Mouse (Mus musculus) G1E-ER4 (cell line): ENCODE measurements around the gene Olfr1434. TPM values are rescaled to one million over a fixed set of nuclear protein-coding genes. Genes with fewer than 3 reads are reported as not detected.
"Not testable (repeated sequence)": the region's sequence is repeated elsewhere in the genome, so short reads cannot be mapped to it uniquely, and the experiment has no call there.

ENCODE experiments used
- GATA1 ChIP-seq: IDR thresholded peaks from one replicate; pipeline ENCODE4 v1.8.0; 2012; ENCODE audit warnings: low read length, inconsistent platforms
- polyA plus RNA-seq: library from polyadenylated mRNA; stranded (reverse); fragments of >175 nt; gene quantifications from 2 replicates; pipeline ENCODE4 v1.2.3, GENCODE M21; 2012

Gene Olfr1434
- not detected in 2 replicates for polyA plus RNA-seq

GRCm38 (mm10) chr19:12279554-12279953 lies at the start of gene Olfr1434:
Gene Olfr1434 (plus strand): TSS chr19:12279854.
- TF ChIP-seq GATA1: no peak

GRCm38 (mm10) chr19:12232496-12232895 lies 47.2 kb upstream of the Olfr1434 start, which contains the start of gene Olfr1432:
Gene Olfr1432 (minus strand): TSS chr19:12232596.
- not testable (repeated sequence) for TF ChIP-seq GATA1

GRCm38 (mm10) chr19:12241559-12241958 lies 38.1 kb upstream of the Olfr1434 start, which contains the start of gene Olfr262:
Gene Olfr262 (minus strand): TSS chr19:12241659.
- no peak for TF ChIP-seq GATA1

- no peak for TF ChIP-seq GATA1
Observed at GRCm38 (mm10) chr19:12260732-12261131, 18.9 kb upstream of the Olfr1434 start, which contains the start of gene Olfr235. Gene Olfr235 (plus strand): TSS chr19:12261032.

- no peak for TF ChIP-seq GATA1
Observed at GRCm38 (mm10) chr19:12292979-12293378, 13.3 kb downstream of the Olfr1434 start.

GRCm38 (mm10) chr19:12299030-12299429 lies 19.4 kb downstream of the Olfr1434 start, which contains the start of gene Olfr1436:
Gene Olfr1436 (minus strand): TSS chr19:12299130.
- not testable (repeated sequence) for TF ChIP-seq GATA1

- TF ChIP-seq GATA1: no peak
Observed at GRCm38 (mm10) chr19:12325001-12325400, 45.3 kb downstream of the Olfr1434 start, which contains the start of gene Olfr1437. Gene Olfr1437 (minus strand): TSS chr19:12325101.

Other genes with a start within 250 kb of the Olfr1434 start
- not detected in 2 replicates for gene Olfr1423, start 238.5 kb upstream of the Olfr1434 start, polyA plus RNA-seq
- not detected in 2 replicates for gene Olfr1424, start 217.2 kb upstream of the Olfr1434 start, polyA plus RNA-seq
- not detected in 2 replicates for gene Olfr1425, start 202.1 kb upstream of the Olfr1434 start, polyA plus RNA-seq
- gene Olfr1426, start 187.8 kb upstream of the Olfr1434 start, polyA plus RNA-seq: not detected in 2 replicates
- gene Olfr1427, start 176.5 kb upstream of the Olfr1434 start, polyA plus RNA-seq: not detected in 2 replicates
- not detected in 2 replicates for gene Olfr1428, start 164.0 kb upstream of the Olfr1434 start, polyA plus RNA-seq
- not detected in 2 replicates for gene Olfr76, start 156.7 kb upstream of the Olfr1434 start, polyA plus RNA-seq
- gene Olfr1555-ps1, start 109.7 kb upstream of the Olfr1434 start, polyA plus RNA-seq: not detected in 2 replicates
- gene Olfr1431, start 79.2 kb upstream of the Olfr1434 start, polyA plus RNA-seq: not detected in 2 replicates
- not detected in 2 replicates for gene Olfr1432, start 47.3 kb upstream of the Olfr1434 start, polyA plus RNA-seq
- not detected in 2 replicates for gene Olfr262, start 38.2 kb upstream of the Olfr1434 start, polyA plus RNA-seq
- gene Olfr235, start 18.8 kb upstream of the Olfr1434 start, polyA plus RNA-seq: not detected in 2 replicates
- not detected in 2 replicates for gene Olfr1436, start 19.3 kb downstream of the Olfr1434 start, polyA plus RNA-seq
- not detected in 2 replicates for gene Olfr1437, start 45.2 kb downstream of the Olfr1434 start, polyA plus RNA-seq
- gene Olfr1438-ps1, start 56.1 kb downstream of the Olfr1434 start, polyA plus RNA-seq: not detected in 2 replicates
- not detected in 2 replicates for gene Olfr1440, start 107.4 kb downstream of the Olfr1434 start, polyA plus RNA-seq
- not detected in 2 replicates for gene Olfr1441, start 137.6 kb downstream of the Olfr1434 start, polyA plus RNA-seq
- not detected in 2 replicates for gene Pfpl, start 148.1 kb downstream of the Olfr1434 start, polyA plus RNA-seq
- not detected in 2 replicates for gene Mpeg1, start 180.9 kb downstream of the Olfr1434 start, polyA plus RNA-seq
- gene Dtx4, start 221.6 kb downstream of the Olfr1434 start, polyA plus RNA-seq: not detected in 2 replicates